Mouse (Mus musculus): ENCODE data around the gene Gm28042. TPM values are rescaled to one million over a fixed set of nuclear protein-coding genes. Genes with fewer than 3 reads are reported as not detected.

The Gm28042 gene
- total RNA-seq, 2 experiments from 2014 or later = 0.74 to 0.93 TPM

GRCm38 (mm10) chr2:120011462-120012200 is 15.7 kb upstream of the Gm28042 start:
- DNase-seq = peak; percentile 73 to 78
- intact Hi-C loops (cut with DNase I) = loop anchor here (1.0 to 2.0 kb wide), 2 partner anchors 41 to 213 kb away; no protein-coding TSS in a partner anchor

GRCm38 (mm10) chr2:120012924-120013323 is 14.4 kb upstream of the Gm28042 start:
- no peak for DNase-seq
- intact Hi-C loops (cut with DNase I) = loop anchor here (2.0 kb wide), 1 partner anchor 214 kb away; no protein-coding TSS in a partner anchor

GRCm38 (mm10) chr2:120013831-120014486 is 13.3 kb upstream of the Gm28042 start:
- intact Hi-C loops (cut with DNase I) = loop anchor here (2.0 kb wide), 1 partner anchor 215 kb away; no protein-coding TSS in a partner anchor
- no peak for DNase-seq

DNA sequence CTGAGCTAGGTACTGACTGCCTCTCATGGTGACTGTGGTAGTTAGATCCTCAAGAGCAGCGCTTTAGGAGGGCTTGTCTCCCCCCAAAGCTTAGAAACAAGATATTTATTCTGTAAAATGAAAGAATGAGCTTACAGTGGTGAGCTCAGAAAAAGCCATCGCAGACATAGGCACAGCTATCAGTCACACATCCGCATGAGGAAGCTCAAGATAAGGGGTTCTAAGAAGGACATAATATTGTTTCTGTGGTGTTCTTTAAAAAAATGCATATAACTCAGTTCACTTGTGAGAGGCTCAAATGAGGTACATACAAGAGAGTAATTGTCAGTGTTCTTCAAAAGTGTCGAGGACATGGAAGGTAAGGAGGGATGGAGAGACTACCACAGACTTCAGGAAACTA is 11.4 kb upstream of the Gm28042 start:
- intact Hi-C loops (cut with DNase I) = no loop called here
- no peak for DNase-seq

- intact Hi-C loops (cut with DNase I) = no loop called here
- DNase-seq = no peak
Observed at GRCm38 (mm10) chr2:120017599-120017998, 9.7 kb upstream of the Gm28042 start.

- DNase-seq = peak; percentile 66 to 79
Observed at GRCm38 (mm10) chr2:120024337-120024736, 3.0 kb upstream of the Gm28042 start.

DNA sequence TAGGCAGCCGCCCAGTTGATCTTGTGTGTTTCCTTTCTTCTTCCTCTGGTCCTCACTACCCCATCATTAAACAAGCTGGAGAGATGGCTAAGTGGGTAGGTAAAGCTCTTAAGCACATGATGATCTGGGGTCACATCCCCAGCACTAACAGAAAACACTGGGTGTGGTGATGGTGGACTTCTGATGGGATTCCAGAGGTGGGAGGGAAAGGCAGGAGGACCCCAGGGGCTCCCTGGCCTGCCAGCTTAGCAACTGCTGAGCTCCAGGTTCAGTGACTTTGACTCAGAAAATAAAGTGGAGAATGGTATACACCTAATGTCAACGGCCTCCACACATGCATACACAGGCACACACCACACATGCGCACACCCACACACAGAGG is 648 bp downstream of the Gm28042 start:
- no peak for DNase-seq
- intact Hi-C loops (cut with DNase I) = no loop called here

More at GRCm38 (mm10) chr2:120024337-120024736, 3.0 kb upstream of the Gm28042 start:
- intact Hi-C loops (cut with DNase I) = no loop called here

GRCm38 (mm10) chr2:120030380-120030779 is 3.1 kb downstream of the Gm28042 start:
- no peak for DNase-seq
- intact Hi-C loops (cut with DNase I) = no loop called here

DNA sequence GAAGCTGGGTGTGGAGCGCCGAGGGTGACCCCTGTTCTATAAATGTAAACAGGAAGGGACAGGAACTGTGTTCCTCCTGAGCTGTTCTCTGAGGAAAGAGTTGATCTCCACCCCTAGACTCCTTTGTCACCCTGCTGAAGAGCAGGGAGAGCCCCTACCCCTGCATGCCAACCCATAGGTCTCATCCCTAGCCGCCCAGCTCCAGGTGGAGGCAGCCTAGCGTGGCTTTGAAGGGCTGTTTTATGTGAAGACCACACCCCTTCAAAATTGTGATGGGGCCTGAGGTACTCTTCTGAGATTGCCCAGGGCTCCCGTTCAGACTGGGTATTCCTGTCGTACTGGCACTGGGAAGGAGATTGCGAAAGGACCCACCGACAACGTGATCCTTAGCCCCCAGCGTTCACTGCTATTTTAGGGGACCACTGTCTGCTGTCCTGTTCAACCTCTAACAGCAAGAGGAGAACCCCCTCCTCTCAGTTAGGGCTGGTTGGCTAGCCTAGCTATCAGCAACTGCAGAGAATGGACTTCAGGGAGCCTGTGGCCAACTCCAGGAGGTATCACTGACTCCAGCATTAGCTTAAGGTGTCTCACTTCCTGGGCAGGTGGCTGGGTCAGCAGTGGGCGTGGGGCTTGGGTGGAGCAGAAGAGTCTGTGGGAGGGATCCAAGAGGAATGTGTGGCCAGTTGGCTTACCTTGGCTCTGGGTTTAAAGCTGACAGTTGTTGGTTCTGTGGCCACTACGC is 5.6 kb downstream of the Gm28042 start, which contains the start of gene Pla2g4b:
Gene Pla2g4b (plus strand): TSS at position 692 of the 742 bp plus-strand sequence.
- no peak for DNase-seq
- intact Hi-C loops (cut with DNase I) = no loop called here

DNA sequence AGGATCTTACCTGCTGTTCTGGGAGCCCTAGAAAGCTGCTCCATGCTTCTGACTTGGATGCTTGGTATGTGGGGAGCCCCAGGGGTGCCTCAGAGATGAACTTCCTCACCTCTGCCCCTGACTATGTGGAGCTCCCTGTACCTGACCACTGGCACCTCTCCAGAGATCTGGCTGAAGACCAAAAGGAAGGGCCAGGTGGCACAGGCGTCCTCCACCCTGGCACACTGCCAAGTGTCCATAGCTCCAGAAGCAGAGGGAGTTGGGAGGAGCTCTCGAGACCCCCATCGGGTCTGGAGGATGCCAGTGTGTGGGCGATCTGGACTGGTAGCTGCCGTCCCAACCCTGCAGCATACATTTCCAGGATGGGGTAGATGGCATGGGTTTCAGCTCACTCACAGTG is 6.4 kb downstream of the Gm28042 start:
- intact Hi-C loops (cut with DNase I) = no loop called here
- no peak for DNase-seq

DNA sequence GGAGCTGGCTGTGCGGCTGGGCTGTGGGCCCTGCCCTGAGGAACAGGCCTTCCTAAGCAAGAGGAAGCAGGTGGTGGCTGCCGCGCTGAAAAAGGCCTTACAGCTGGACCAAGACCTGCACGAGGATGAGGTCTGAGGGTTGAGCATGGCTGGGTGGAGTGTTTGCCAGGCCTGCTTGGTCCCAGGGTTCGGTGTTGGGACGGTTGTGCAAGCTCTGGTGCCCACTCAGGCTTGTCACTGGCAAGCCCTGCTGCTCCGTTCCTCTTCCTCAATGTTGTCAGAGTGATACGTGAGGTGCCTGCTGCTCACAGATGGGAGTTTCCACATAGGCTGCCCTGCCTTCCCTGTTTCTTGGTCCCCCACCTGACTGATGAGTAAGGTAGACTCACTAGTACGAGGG is 10.5 kb downstream of the Gm28042 start:
- intact Hi-C loops (cut with DNase I) = no loop called here

GRCm38 (mm10) chr2:120040991-120041390 is 13.7 kb downstream of the Gm28042 start:
- intact Hi-C loops (cut with DNase I) = no loop called here
- no peak for DNase-seq

More for the DNA sequence above, 10.5 kb downstream of the Gm28042 start:
- DNase-seq = no peak

- DNase-seq = no peak
- intact Hi-C loops (cut with DNase I) = no loop called here
Observed at GRCm38 (mm10) chr2:120044101-120044603, 16.9 kb downstream of the Gm28042 start.

DNA sequence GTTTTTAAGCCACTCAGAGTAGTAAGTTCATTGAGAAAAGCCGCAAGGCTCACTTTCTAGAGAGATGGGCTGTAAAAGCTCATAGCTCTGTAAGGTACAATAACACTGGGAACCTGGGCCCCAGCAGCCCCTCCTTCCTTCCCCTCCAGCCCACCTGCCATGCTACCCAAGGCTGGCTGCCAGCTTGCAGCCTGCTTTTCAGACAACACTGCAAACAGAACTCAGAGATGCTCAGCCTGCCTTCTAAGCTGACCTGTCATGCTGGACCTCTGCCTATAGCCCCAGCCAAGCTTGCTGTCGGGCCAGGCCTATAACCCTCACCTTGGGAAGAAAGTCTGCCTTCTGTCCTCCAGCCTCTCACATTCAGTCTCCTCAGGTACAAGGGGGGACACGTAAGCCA is 17.4 kb downstream of the Gm28042 start:
- intact Hi-C loops (cut with DNase I) = no loop called here
- DNase-seq = no peak

DNA sequence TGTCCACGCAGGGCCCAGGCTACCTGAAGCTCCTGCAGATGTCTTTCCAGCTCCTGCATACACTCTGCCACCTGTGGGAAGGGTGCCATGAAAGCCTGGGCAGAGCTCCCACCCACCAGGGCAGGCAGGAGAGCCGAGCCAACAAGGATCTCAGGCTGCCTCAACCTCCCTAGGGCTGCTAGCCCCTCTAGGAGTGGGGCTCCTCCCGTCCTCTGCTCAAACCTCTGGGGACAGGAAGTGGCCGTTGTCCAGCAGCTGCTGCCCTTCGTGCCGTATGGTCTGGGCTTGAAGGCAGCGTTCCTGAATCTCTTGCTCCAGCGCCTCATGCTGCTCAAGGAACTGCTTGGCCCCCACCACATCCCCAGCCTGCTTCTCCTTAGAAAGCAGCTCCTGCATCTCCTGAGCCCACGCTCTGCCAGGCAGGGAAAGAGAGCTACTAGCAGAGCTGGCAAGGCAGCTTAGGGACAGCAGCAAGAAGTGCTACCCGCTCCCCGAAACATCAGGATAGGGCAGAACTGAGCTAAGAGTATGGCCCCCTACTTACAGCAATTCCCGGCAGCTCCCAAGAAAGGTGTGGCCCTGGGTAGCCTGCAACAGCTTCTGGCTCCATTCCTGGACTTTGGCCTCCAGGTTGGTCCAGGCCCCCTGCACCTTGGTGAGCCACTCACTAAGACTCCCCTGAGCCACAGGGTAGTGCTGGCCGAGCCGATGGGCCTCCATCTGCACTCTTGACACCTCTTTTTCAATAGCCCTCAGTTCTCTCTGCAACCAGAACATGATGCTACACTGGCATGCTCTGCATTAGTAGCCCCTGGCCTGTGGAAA is 19.4 kb downstream of the Gm28042 start:
- intact Hi-C loops (cut with DNase I) = no loop called here
- DNase-seq = no peak

DNA sequence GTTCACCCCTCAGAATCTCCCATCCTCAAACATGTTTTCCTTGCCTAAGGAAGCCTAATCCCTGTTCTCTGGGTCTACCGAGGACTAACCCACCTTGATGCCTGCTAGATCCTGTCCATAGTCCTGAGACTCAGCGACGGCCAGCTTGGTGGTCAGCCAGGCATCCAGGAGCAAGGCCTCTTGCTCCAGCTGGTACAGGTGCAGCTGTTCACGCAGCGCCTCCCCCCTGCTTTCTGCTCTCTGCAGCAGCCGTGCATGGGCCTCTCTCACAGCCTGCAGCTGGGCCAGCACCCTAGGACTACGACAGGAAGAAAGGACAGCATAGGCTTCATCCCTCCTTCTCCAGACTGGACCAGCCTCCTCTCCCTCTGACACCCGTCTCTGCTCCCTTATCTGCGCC is 20.9 kb downstream of the Gm28042 start:
- intact Hi-C loops (cut with DNase I) = no loop called here

DNA sequence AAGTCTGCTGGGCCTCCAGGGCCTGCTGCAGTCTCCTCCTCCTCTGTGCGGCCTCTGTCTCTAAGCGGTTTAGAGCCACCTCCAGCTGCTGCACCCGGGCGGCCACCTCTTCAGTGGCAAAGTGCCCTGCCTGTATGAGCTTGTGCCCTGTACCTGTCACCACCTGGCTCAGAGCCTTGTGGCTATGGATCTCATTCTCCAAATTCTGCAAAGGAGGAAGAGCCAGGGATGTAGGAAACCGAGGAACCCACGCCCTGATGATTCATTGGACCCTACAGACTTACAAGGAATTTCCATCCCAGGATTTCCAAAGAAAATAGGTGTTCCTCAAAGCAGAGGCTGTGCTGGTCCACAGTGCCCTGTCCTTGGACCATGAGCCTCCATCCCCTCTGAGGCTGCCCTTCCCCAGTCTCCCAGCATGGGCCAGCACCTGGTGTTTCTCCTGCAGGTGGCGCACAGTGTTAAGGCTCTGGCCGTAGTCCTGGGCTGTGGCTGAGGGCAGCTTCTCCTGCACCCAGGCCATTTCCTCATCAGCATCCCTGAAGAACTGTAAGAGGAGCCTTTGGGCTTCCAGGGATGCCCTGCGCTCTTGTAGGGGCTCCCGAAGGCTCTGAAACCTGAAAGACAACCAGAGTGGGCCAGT is 22.5 kb downstream of the Gm28042 start:
- intact Hi-C loops (cut with DNase I) = loop anchor here (1.0 to 2.0 kb wide), 2 partner anchors 17 to 120 kb away; no protein-coding TSS in a partner anchor
- peak; percentile 64 to 69 for DNase-seq

More for the DNA sequence above, 20.9 kb downstream of the Gm28042 start:
- no peak for DNase-seq

DNA sequence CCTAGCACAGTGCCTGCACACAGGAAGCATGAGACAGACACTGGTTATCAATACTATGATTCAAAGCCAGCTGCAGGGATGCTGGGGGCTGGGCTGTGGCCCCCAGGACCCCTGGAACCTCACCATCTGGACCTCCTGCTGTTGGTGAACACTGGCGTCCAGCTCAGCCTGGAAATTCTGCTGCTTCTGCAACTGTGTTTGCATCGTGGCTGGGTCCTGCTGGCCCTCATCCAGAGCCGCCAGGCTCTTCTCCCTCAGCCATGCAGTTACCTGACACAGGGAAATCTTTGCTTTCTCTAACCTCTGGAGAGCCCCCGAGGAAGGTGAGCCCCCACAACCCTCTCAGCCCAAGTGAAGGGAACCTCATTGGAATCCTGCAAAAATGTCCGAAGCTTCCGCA is 24.1 kb downstream of the Gm28042 start:
- DNase-seq = no peak
- intact Hi-C loops (cut with DNase I) = loop anchor here (2.0 kb wide), 1 partner anchor 15 kb away; no protein-coding TSS in a partner anchor

DNA sequence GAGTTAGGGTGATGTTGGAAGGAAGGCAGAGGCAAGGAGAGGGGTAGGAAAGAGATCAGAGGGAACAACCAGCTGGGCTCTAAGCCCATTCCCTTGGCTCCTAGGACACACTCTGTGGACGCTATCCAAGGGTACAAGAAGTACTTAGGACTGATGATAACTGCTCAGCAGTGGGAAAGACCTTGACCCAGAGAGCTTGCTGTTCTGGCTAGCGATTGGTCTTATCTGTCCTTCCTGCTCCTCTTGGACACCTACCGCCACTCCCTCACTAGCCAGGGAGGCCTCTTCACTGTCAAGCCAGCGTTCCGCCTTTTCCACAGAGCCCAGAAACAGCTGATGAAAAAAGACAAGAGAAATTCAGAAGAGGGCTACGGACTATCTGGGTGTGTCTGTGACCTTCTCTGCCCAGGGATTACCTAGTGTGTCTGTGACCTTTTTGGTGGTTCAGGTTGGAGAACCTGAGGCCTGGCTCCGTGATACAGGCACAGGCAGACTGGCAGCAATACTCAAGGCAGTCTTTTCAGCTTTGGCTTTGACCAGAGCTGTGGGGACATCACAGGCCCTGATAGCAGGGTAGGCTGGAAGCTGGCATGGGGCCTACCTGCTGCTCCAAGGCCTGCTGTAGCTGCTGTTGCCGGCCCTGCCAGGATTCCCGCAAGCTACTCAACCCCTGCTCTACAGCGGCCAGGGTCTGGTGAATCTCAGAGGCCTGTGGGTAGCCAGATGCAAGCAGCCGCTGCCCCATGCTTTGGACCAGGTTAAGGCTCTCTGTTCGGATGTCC is 27.7 kb downstream of the Gm28042 start:
- intact Hi-C loops (cut with DNase I) = no loop called here
- DNase-seq = peak; percentile 50 to 70
